Mouse (Mus musculus): ENCODE results near the gene Alox5. TPM values are rescaled to one million over a fixed set of nuclear protein-coding genes. Genes with fewer than 3 reads are reported as not detected.
"Not testable (repeated sequence)": the region's sequence is repeated elsewhere in the genome, so short reads cannot be mapped to it uniquely, and the experiment has no call there.

Gene Alox5
- total RNA-seq (2022): 1 to 10 TPM; 1.2 to 3.3 (median 1.8) TPM

GRCm38 (mm10) chr6:116460544-116461283 is at the start of gene Alox5:
Alox5 (minus strand) TSS chr6:116461178.
- no peak for DNase-seq (ENCODE audit: low spot score in 2 of 2)

GRCm38 (mm10) chr6:116506302-116507003 is 45.5 kb upstream of the Alox5 start, which contains the start of gene Olfr212:
Olfr212 (plus strand) TSS chr6:116506516.
- not testable (repeated sequence) for DNase-seq (ENCODE audit: low spot score in 2 of 2)

- no peak for DNase-seq (ENCODE audit: low spot score in 2 of 2)
These were observed 35.0 kb upstream of the Alox5 start for GRCm38 (mm10) chr6:116495960-116496359.

GRCm38 (mm10) chr6:116493742-116494141 is 32.8 kb upstream of the Alox5 start:
- no peak for DNase-seq (ENCODE audit: low spot score in 2 of 2)

GRCm38 (mm10) chr6:116488791-116489190 is 27.8 kb upstream of the Alox5 start, which contains the start of gene Olfr211:
Olfr211 (plus strand) TSS chr6:116489091.
- no peak for DNase-seq (ENCODE audit: low spot score in 2 of 2)

- no peak for DNase-seq (ENCODE audit: low spot score in 2 of 2)
These were observed 25.9 kb upstream of the Alox5 start for GRCm38 (mm10) chr6:116486833-116487232.

GRCm38 (mm10) chr6:116485081-116485480 is 24.1 kb upstream of the Alox5 start:
- no peak for DNase-seq (ENCODE audit: low spot score in 2 of 2)

- DNase-seq (ENCODE audit: low spot score in 2 of 2): no peak
These were observed 7.1 kb upstream of the Alox5 start for GRCm38 (mm10) chr6:116468081-116468480.

- no peak for DNase-seq (ENCODE audit: low spot score in 2 of 2)
These were observed 1.7 kb downstream of the Alox5 start for GRCm38 (mm10) chr6:116459232-116459631.

- DNase-seq (ENCODE audit: low spot score in 2 of 2): no peak
These were observed 2.2 kb downstream of the Alox5 start for GRCm38 (mm10) chr6:116458728-116459127.

- DNase-seq (ENCODE audit: low spot score in 2 of 2): no peak
These were observed 4.5 kb downstream of the Alox5 start for GRCm38 (mm10) chr6:116456482-116456881.

GRCm38 (mm10) chr6:116455781-116456180 is 5.2 kb downstream of the Alox5 start:
- DNase-seq (ENCODE audit: low spot score in 2 of 2): no peak

GRCm38 (mm10) chr6:116440849-116441248 is 20.1 kb downstream of the Alox5 start:
- no peak for DNase-seq (ENCODE audit: low spot score in 2 of 2)

GRCm38 (mm10) chr6:116440447-116440846 is 20.5 kb downstream of the Alox5 start:
- no peak for DNase-seq (ENCODE audit: low spot score in 2 of 2)

- no peak for DNase-seq (ENCODE audit: low spot score in 2 of 2)
These were observed 21.4 kb downstream of the Alox5 start for GRCm38 (mm10) chr6:116439531-116439930.

- no peak for DNase-seq (ENCODE audit: low spot score in 2 of 2)
These were observed 22.1 kb downstream of the Alox5 start for GRCm38 (mm10) chr6:116438864-116439263.

- DNase-seq (ENCODE audit: low spot score in 2 of 2): no peak
These were observed 32.7 kb downstream of the Alox5 start for GRCm38 (mm10) chr6:116428282-116428681.

GRCm38 (mm10) chr6:116427552-116427951 is 33.4 kb downstream of the Alox5 start:
- no peak for DNase-seq (ENCODE audit: low spot score in 2 of 2)

- peak in 1 of 2 experiments; percentile 35 for DNase-seq (ENCODE audit: low spot score in 2 of 2)
These were observed 37.3 kb downstream of the Alox5 start for GRCm38 (mm10) chr6:116423664-116424063.

- DNase-seq (ENCODE audit: low spot score in 2 of 2): no peak
These were observed 38.0 kb downstream of the Alox5 start for GRCm38 (mm10) chr6:116422991-116423390.

- DNase-seq (ENCODE audit: low spot score in 2 of 2): no peak
These were observed 40.7 kb downstream of the Alox5 start for GRCm38 (mm10) chr6:116420271-116420670.

- no peak for DNase-seq (ENCODE audit: low spot score in 2 of 2)
These were observed 41.3 kb downstream of the Alox5 start for GRCm38 (mm10) chr6:116419699-116420098.

- no peak for DNase-seq (ENCODE audit: low spot score in 2 of 2)
These were observed 42.5 kb downstream of the Alox5 start for GRCm38 (mm10) chr6:116418487-116418886.
